Mouse (Mus musculus): ENCODE measurements at regions not wholly inside any gene's neighbourhood (a gene's known extent, or its start where the extent isn't known, plus 50 kb on each side); places are given as distances from the start of the nearest gene placed in this dataset.

- H3K9me3 ChIP-seq (ENCODE audit: control insufficient read depth, low read length) = no peaks in the 10 kb centered on the region
- no peak overlapping the region for H3K27ac ChIP-seq (ENCODE audit: low read depth, low read length)
- H3K27me3 ChIP-seq (ENCODE audit: control insufficient read depth, insufficient read depth, low read length) = no peaks in the 10 kb centered on the region
- no peak overlapping the region for H3K4me3 ChIP-seq (ENCODE audit: low read depth, low read length)
- no peaks in the 10 kb centered on the region for H3K36me3 ChIP-seq (ENCODE audit: control insufficient read depth, insufficient read depth, low read length)
- no peak overlapping the region for H3K4me2 ChIP-seq (ENCODE audit: low read depth, low read length)
- WGBS = 65% methylated on average over 5 of the region's 5 CpGs
- H3K4me1 ChIP-seq (ENCODE audit: control insufficient read depth, insufficient read depth, low read length) = no peaks in the 10 kb centered on the region
- ATAC-seq (ENCODE audit: low read depth) = no peak
- no peak overlapping the region for H3K9ac ChIP-seq (replicated peaks; ENCODE audit: low read depth, low read length)
These were observed 200.5 kb upstream of the Zic1 start for GRCm38 (mm10) chr9:91566006-91566641.

DNA sequence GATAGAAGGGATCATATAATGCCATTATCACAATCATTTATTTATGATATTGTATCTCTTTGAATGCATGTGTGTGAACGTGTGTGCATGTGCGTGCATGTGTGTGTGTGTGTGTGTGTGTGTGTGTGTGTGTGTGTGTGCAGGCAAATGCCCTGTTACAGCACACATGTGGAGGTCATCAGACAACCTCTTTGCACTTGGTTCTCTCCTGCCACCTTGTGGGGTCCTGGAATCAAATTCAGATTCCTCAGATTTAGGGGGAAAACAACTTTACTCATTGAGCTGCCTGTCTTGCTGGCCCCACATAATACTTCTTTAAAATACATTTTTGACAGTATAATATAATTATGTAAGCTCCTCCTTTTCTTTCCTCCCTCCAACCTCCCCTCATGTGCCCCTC, 195.7 kb upstream of the Zic1 start:
- Histone ChIP-seq H3K27ac (ENCODE audit: low read depth, low read length) (no peak overlapping the region), H3K36me3 (ENCODE audit: control insufficient read depth, insufficient read depth, low read length) (no peaks in the 10 kb centered on the region), H3K27me3 (ENCODE audit: control insufficient read depth, insufficient read depth, low read length) (no peaks in the 10 kb centered on the region), H3K4me3 (ENCODE audit: low read depth, low read length) (no peak overlapping the region), H3K4me2 (ENCODE audit: low read depth, low read length) (no peak overlapping the region), H3K9ac (replicated peaks; ENCODE audit: low read depth, low read length) (no peak overlapping the region), H3K9me3 (ENCODE audit: control insufficient read depth, low read length) (no peaks in the 10 kb centered on the region), H3K4me1 (ENCODE audit: control insufficient read depth, insufficient read depth, low read length) (no peaks in the 10 kb centered on the region)
- 64% methylated on average over 2 of the region's 2 CpGs for WGBS
- no peak for ATAC-seq (ENCODE audit: low read depth)

- Histone ChIP-seq H3K36me3 (ENCODE audit: control insufficient read depth, insufficient read depth, low read length) (no peaks in the 10 kb centered on the region), H3K27me3 (ENCODE audit: control insufficient read depth, insufficient read depth, low read length) (no peaks in the 10 kb centered on the region), H3K4me1 (ENCODE audit: control insufficient read depth, insufficient read depth, low read length) (no peaks in the 10 kb centered on the region), H3K27ac (ENCODE audit: low read depth, low read length) (no peak overlapping the region), H3K9me3 (ENCODE audit: control insufficient read depth, low read length) (no peaks in the 10 kb centered on the region), H3K4me3 (ENCODE audit: low read depth, low read length) (no peak overlapping the region), H3K4me2 (ENCODE audit: low read depth, low read length) (no peak overlapping the region), H3K9ac (replicated peaks; ENCODE audit: low read depth, low read length) (no peak overlapping the region)
- 68% methylated on average over 6 of the region's 6 CpGs for WGBS
- no peak for ATAC-seq (ENCODE audit: low read depth)
These were observed 194.2 kb upstream of the Zic1 start for GRCm38 (mm10) chr9:91559794-91560193.

DNA sequence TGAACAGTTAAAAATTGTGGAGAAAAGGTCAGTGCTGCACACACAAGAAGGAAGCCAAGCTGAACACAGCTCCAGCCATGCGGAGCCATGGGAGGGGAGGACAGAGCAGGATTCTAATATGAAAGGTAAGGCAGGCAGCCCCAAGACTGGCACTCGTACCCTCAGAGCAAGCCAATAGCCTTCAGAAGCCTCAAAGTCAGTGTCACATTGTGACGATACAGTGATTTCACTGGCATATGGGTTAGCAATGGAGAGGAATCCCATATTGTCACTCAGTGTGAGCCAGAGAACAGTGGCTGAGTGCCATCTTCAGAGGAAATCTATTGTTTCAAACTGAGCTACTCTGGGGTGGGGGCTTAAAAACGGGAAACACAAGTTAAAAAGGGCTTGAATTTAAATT, 181.4 kb upstream of the Zic1 start:
- 80% methylated on average over 4 of the region's 4 CpGs for WGBS
- Histone ChIP-seq H3K36me3 (ENCODE audit: control insufficient read depth, insufficient read depth, low read length) (no peaks in the 10 kb centered on the region), H3K9me3 (ENCODE audit: control insufficient read depth, low read length) (no peaks in the 10 kb centered on the region), H3K4me2 (ENCODE audit: low read depth, low read length) (no peak overlapping the region), H3K9ac (replicated peaks; ENCODE audit: low read depth, low read length) (no peak overlapping the region), H3K4me1 (ENCODE audit: control insufficient read depth, insufficient read depth, low read length) (no peaks in the 10 kb centered on the region), H3K27me3 (ENCODE audit: control insufficient read depth, insufficient read depth, low read length) (no peaks in the 10 kb centered on the region), H3K4me3 (ENCODE audit: low read depth, low read length) (no peak overlapping the region), H3K27ac (ENCODE audit: low read depth, low read length) (no peak overlapping the region)
- peak; percentile 21; the same call in 1 of the 2 replicates for ATAC-seq (ENCODE audit: low read depth)

- Histone ChIP-seq H3K36me3 (ENCODE audit: control insufficient read depth, insufficient read depth, low read length) (no peaks in the 10 kb centered on the region), H3K9me3 (ENCODE audit: control insufficient read depth, low read length) (no peaks in the 10 kb centered on the region), H3K4me2 (ENCODE audit: low read depth, low read length) (no peak overlapping the region), H3K4me1 (ENCODE audit: control insufficient read depth, insufficient read depth, low read length) (no peaks in the 10 kb centered on the region), H3K4me3 (ENCODE audit: low read depth, low read length) (no peak overlapping the region), H3K27ac (ENCODE audit: low read depth, low read length) (no peak overlapping the region), H3K9ac (replicated peaks; ENCODE audit: low read depth, low read length) (no peak overlapping the region), H3K27me3 (ENCODE audit: control insufficient read depth, insufficient read depth, low read length) (no peaks in the 10 kb centered on the region)
- ATAC-seq (ENCODE audit: low read depth) = no peak
- 38% methylated on average over 6 of the region's 6 CpGs for WGBS
These were observed 179.8 kb upstream of the Zic1 start for GRCm38 (mm10) chr9:91545402-91545801.

- H3K27ac ChIP-seq (ENCODE audit: low read depth, low read length) = no peak overlapping the region
- H3K9me3 ChIP-seq (ENCODE audit: control insufficient read depth, low read length) = no peaks in the 10 kb centered on the region
- 76% methylated on average over 3 of the region's 3 CpGs for WGBS
- no peak for ATAC-seq (ENCODE audit: low read depth)
- no peak overlapping the region for H3K4me2 ChIP-seq (ENCODE audit: low read depth, low read length)
- H3K36me3 ChIP-seq (ENCODE audit: control insufficient read depth, insufficient read depth, low read length) = no peaks in the 10 kb centered on the region
- H3K27me3 ChIP-seq (ENCODE audit: control insufficient read depth, insufficient read depth, low read length) = no peaks in the 10 kb centered on the region
- no peak overlapping the region for H3K4me3 ChIP-seq (ENCODE audit: low read depth, low read length)
- H3K4me1 ChIP-seq (ENCODE audit: control insufficient read depth, insufficient read depth, low read length) = no peaks in the 10 kb centered on the region
- H3K9ac ChIP-seq (replicated peaks; ENCODE audit: low read depth, low read length) = no peak overlapping the region
These were observed 163.3 kb upstream of the Zic1 start for GRCm38 (mm10) chr9:91528838-91529475.

DNA sequence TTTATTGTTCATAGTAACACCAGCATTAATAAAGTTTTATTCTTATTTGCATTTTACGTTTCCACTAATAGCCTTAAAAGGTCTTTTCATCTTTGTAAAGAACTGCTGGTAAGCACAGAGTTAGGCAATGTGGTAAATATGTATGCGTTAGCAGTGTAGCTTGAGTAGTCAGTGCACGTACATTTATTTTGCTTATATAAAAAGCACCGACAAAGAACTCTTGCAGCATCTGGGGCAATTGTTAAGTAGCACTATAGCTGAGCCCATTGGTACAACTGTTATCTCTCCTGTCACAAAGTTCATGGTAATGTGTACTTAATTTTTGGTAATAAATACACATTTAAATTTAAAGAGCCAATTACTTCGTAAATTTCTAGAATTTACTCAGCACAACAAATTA, 162.8 kb upstream of the Zic1 start:
- no peak overlapping the region for H3K4me3 ChIP-seq (ENCODE audit: low read depth, low read length)
- no peaks in the 10 kb centered on the region for H3K9me3 ChIP-seq (ENCODE audit: control insufficient read depth, low read length)
- H3K27me3 ChIP-seq (ENCODE audit: control insufficient read depth, insufficient read depth, low read length) = no peaks in the 10 kb centered on the region
- no peak overlapping the region for H3K9ac ChIP-seq (replicated peaks; ENCODE audit: low read depth, low read length)
- 66% methylated on average over 5 of the region's 5 CpGs for WGBS
- no peak overlapping the region for H3K4me2 ChIP-seq (ENCODE audit: low read depth, low read length)
- H3K36me3 ChIP-seq (ENCODE audit: control insufficient read depth, insufficient read depth, low read length) = no peaks in the 10 kb centered on the region
- no peak for ATAC-seq (ENCODE audit: low read depth)
- no peaks in the 10 kb centered on the region for H3K4me1 ChIP-seq (ENCODE audit: control insufficient read depth, insufficient read depth, low read length)
- H3K27ac ChIP-seq (ENCODE audit: low read depth, low read length) = no peak overlapping the region

- Histone ChIP-seq H3K36me3 (ENCODE audit: control insufficient read depth, insufficient read depth, low read length) (no peaks in the 10 kb centered on the region), H3K27me3 (ENCODE audit: control insufficient read depth, insufficient read depth, low read length) (no peaks in the 10 kb centered on the region), H3K9ac (replicated peaks; ENCODE audit: low read depth, low read length) (no peak overlapping the region), H3K4me1 (ENCODE audit: control insufficient read depth, insufficient read depth, low read length) (no peaks in the 10 kb centered on the region), H3K9me3 (ENCODE audit: control insufficient read depth, low read length) (no peaks in the 10 kb centered on the region), H3K27ac (ENCODE audit: low read depth, low read length) (no peak overlapping the region), H3K4me2 (ENCODE audit: low read depth, low read length) (no peak overlapping the region), H3K4me3 (ENCODE audit: low read depth, low read length) (no peak overlapping the region)
- WGBS = 39% methylated on average over 3 of the region's 3 CpGs
- no peak for ATAC-seq (ENCODE audit: low read depth)
These were observed 154.9 kb upstream of the Zic1 start for GRCm38 (mm10) chr9:91520521-91520920.

- Histone ChIP-seq H3K4me1 (ENCODE audit: control insufficient read depth, insufficient read depth, low read length) (no peaks in the 10 kb centered on the region), H3K9me3 (ENCODE audit: control insufficient read depth, low read length) (no peaks in the 10 kb centered on the region), H3K9ac (replicated peaks; ENCODE audit: low read depth, low read length) (no peak overlapping the region), H3K27me3 (ENCODE audit: control insufficient read depth, insufficient read depth, low read length) (no peaks in the 10 kb centered on the region), H3K36me3 (ENCODE audit: control insufficient read depth, insufficient read depth, low read length) (no peaks in the 10 kb centered on the region), H3K27ac (ENCODE audit: low read depth, low read length) (no peak overlapping the region), H3K4me2 (ENCODE audit: low read depth, low read length) (no peak overlapping the region), H3K4me3 (ENCODE audit: low read depth, low read length) (no peak overlapping the region)
- ATAC-seq (ENCODE audit: low read depth) = no peak
- 49% methylated on average over 3 of the region's 3 CpGs for whole genome bisulfite sequencing
These were observed 144.1 kb upstream of the Zic1 start for GRCm38 (mm10) chr9:91509672-91510071.
